Mouse (Mus musculus) lung, postnatal 4 days (tissue): ENCODE results near the gene Pde8b.

ENCODE experiments used
- DNase-seq, 2 experiments: peaks; one replicate each; pipeline ENCODE4 v3.0.0; 2021

The Pde8b gene

DNA sequence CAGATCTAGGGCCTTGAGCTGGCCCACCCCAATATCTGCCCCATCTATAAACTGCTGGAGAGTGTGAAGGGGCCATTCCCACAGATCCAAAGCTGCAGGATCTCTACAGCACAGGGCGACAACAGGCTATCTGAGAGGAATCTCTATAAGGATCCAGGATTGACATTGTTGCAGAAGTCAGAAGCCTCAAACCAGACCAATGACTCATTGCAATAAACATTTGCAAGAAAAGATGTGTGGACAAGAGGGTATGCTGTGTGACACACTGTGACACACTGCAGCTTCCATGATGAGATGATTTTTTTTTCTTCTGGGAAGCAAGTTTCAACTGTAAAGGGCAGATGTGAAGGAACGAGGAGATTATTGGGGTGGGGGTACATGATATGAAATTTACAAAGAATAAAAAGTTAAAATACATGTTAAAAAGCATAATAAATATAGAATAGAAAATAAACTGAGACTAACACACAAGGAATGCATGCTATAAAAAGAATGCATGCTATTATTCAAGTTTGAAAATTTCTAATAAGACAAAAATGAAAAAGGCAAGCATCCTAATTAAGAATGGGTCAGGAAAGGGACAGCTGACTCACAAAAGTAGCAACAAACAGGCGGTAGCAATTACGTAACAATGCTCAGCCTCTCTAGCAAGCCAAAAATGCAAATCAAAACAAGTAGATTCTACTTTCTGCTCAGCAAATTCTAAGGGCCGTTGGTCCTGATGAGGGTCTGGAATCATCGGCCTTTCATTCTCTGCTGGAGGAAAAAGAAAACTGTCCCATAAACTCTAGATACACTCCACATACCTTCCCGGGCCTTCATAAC, 114.6 kb downstream of the Pde8b start:
- DNase-seq = no peak

DNA sequence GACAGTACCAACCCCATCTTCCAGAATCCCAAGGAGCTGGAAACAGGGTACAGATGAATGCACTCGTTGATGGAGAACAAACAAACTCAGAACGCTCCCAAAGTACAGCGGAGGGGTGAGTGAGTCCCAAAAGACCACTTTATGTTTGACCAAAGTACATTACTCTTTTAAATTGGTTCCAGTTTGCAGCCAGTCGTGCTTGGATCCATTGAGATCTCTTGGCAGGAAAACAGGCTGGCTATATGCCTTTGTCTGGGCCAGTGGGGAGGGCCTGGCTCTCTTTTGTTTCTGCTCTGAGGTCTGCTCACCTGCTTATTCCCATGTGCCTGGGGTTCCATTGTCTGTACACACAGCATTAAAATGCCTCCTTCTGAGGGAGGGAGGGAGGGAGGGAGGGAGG, 118.3 kb downstream of the Pde8b start:
- DNase-seq = no peak

DNA sequence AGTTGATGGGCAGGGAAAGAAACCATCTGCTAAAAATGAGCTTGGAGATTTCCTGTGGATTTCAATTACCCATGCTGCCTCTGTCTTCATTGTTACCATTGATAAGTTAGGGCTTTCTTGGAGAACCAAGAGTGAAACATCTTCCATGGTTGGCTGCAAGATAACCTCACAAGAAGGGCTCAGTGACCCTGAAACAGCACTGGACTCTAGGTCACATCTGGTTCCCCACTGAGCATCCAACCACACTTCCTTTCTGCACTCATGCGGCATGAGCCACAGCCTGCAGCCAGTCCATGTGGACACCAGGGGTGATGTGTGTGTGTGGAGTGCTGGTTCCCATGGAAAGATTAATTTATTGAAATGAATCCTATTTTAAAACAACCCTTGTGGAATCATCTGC, 119.1 kb downstream of the Pde8b start:
- DNase-seq = no peak

DNA sequence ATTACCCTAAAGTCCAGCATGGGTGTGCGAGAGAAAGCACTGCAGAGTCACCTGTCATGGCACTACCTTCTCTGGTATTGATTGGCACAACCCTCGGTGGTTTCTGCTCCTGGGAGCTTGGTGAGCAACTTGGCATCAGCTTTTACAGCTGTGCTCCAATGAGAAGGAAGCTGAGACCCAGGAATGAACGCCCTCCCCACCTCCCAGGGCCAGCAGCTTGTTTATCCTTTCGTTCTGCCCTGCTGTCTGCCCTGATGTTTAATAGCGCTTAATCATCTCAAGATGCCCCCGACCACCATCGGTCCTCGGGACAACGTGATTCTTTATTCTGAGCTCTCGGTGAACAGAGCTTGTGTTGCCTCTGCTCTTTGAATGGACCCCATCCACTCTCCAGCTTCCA, 122.8 kb downstream of the Pde8b start:
- no peak for DNase-seq

DNA sequence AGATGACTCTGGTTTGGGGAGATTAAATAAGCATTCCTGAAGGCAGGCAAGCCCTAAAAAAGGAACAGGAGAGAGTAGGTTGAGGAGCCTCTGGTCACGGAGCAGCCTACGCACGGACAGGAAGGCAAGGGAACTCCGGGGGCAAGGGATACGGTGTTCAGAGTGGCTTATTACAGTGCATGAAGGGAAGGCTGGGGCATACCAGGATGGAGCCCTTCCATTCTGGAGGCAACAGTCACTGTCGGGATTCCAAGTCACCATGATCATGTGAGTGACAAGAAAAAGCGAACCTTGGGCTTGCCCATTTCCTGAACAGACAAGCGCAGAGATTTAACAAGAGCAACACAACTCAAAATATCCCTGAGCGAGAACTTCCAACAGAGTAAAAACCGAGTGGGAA, 123.3 kb downstream of the Pde8b start:
- no peak for DNase-seq

- no peak for DNase-seq
Observed at GRCm38 (mm10) chr13:95125546-95126215, 124.5 kb downstream of the Pde8b start.

- DNase-seq = no peak
Observed at GRCm38 (mm10) chr13:95120570-95120969, 129.6 kb downstream of the Pde8b start.

- DNase-seq = peak; percentile 31 to 44
Observed at GRCm38 (mm10) chr13:95113763-95114162, 136.4 kb downstream of the Pde8b start.

DNA sequence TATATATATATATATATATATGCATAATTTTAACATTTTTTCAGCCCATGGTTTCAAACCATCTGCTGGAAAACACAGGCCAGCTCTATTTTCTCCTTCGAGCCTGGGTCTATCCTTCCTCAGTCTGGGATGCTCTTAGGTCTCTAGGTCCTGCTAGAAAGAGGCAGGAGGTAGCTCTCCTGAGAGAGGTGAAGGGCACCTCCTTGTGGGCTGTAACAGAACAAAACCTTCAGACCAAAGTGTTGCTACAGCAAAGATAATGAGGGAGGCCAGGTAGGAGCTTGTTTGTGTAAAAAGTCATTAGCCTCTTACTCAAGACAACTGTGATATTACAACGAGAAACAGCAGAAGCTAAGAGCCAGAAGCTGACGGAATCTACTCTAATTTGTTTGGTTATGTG, 140.6 kb downstream of the Pde8b start:
- no peak for DNase-seq

DNA sequence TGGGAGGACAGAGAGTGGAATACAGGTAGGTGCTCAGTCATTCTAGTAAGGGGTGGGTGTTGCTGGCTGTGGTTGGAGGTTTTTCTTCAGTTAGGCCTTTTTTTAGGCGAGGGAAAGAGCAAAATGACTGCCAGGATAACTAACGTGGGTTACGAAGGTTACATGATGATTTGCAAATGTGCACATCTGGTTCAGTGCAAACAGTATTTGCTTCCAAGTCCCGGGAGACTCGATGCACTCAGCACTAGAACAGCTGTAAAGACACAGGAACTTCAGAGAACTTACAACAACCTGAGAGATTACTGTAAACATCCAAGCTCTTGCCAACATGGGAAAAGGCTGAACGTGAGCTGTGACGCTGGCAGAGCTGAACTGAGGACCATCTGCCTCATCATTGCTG, 142.1 kb downstream of the Pde8b start:
- DNase-seq = no peak

- no peak for DNase-seq
Observed at GRCm38 (mm10) chr13:95104865-95105264, 145.3 kb downstream of the Pde8b start.

- no peak for DNase-seq
Observed at GRCm38 (mm10) chr13:95102985-95103590, 147.0 kb downstream of the Pde8b start.

DNA sequence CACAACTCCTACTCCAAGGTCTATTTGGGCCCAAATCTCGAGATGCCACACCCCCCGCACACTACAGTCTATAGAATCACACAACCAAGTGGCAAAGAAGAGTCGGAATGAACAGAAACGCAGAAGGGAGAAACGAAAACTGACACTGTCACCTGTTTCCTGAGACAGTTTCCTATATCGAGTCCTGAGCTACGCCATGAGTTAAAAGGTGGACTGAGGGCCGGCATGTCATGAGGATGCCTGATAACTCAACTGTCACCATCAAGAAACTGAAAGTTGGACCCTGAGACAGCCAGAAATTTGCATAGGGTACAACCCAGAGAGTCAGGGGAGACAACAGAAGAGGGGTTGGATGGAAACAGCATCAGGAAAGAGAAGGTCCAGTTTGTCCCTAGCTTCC, 148.8 kb downstream of the Pde8b start:
- DNase-seq = no peak

DNA sequence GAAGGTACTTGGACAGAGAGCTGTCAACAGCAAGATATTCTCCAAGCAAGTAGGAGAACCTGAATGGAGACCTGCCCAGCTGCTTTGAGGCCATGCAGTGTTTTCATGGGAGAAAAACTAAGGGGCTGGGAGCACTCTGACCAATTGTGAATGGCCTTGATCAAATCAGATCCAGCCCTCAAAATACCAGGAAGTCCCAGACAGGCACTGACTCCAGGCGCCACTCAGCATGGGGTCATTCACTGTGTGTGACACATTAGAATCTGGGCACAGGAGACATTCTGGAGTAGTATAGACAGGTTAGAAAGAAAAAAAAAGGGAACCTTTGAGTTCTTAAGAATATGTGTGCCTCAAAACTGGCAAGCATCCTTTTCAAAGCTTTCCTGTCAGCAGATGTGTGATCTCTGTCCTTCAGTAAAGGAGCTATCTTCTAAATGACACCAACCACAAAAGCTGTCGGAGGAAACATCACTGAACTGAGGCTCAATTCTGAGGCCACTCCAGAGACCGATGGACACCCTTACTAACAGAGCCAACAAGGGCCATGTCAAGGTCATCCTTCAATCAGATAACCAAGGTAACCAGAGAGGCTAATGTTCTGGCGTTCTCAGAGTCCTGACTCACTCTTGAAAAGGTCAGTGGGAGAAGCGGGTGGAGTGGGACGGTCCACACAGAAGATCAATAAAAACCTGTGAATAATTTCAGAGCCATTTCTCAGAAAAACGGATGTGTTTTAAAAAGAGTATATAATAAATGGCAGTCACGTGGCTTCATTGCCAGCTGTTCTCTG, 151.0 kb downstream of the Pde8b start:
- no peak for DNase-seq

DNA sequence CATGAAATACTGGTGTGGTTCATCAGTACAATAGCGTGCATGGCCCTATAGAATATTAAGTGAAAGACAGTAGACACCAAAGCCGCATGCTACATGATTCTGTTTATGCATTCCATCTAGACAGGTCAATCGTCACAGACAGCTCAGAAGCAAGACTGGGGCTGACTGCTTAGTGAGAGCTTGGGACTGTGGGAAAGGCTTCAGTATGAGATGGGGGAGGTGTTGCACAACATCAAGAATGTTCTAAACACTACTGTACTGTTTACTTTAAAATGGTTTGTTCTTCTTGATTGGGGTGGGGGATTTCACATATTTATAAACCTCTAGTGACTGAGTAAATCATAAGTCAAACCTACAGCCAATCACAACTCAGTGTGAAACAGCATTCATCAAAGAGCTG, 153.5 kb downstream of the Pde8b start:
- DNase-seq = no peak

DNA sequence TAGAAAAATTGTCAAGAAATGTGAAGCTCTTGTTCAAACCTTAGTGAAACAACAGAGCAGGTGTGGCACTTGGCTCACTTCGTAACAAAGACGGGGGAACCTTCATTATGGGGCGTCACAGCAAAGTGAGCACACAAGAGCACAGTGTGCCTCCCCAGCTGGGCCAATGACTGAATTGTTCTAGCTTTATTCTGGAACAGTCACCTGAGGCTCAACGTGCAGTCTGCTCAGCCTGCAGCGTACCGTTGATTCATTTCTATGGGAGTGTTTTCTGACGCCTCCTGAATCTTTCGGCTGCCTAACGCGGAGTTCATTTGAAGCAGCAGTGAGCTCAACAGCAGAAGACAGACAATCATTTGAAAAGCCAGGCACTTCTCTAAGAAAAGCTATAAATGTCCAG, 154.3 kb downstream of the Pde8b start:
- no peak for DNase-seq

DNA sequence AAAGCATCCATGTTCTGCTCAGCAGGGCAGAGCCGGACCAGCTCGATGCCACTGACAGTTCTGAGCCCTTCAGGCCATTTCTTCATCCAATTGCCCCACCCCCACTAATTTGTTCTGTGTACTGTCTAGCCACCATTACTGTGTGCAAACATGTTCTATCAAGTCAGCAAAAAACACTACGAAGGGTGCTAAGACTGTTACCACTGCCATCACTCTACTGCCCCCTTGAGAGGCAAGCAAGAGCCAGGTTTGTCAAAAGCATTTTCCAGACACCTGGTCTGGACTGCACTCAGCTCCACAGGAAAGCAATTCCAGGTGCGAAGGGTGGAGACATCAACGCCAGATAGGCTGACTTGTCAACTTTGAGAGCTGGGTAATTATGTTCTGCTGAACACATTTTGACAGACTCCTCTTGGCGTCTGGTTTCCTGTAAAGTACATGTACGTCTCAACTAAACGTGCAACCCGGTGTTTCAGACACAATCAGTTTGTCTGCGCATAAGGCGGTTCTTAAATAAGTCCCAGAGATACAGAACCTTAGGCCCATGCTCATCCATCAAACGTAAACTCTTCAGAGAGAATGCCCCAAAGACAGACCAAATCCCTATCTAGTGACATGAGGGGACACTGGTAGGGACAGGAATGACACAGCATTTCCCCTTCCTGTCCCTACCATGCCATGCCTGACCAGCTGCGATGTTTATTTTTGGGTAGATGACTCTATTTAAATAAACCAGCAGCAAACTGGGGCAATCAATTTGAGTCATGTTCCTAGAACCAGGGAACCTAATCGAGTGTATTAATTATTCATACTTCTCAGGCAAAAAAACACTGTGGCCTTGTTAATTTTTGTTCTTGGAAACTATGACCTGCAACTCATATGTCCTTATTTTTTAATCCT, 158.3 kb downstream of the Pde8b start:
- DNase-seq = peak in 1 of 2 experiments; percentile 8

GRCm38 (mm10) chr13:95087358-95087787, 162.8 kb downstream of the Pde8b start:
- DNase-seq = peak in 1 of 2 experiments; percentile 10

DNA sequence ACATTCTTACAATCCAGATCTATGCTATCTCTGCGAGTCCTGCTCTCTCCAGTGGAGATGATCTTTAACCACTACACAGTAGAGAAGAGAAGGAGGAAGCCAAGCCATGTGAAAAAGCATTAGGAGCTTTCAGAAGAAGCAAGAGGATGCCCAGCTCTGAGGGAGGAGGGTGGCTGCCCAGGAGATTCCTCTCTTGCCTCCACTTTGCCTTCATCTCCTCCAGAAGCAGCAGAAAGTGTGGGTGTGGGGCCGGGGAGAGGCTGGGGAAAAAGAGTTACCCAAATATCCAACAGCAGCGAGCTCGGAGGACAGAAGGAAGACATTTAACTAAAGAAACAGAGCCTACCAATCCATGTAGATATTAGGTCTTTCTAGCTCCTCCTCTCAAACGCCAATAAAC, 164.1 kb downstream of the Pde8b start:
- DNase-seq = peak in 1 of 2 experiments; percentile 7

DNA sequence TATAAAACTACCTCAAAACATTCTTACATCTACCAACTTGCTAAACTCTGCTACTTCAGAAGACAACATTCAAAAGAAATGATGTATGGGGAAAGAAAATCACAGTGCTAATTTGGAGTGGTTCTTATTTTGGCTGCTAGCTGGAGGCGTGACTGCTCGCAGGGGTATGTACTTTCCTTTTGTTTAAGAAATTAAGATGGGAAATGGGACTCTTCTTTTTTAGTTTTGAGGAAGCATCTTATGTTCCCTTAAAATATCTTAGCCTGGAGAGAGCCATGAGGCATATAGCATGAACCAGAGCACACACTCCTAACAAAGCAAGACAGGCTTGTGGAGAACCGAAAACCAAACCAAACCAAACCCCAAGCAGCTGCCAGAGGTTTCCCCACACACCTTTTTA, 167.5 kb downstream of the Pde8b start:
- no peak for DNase-seq

GRCm38 (mm10) chr13:95081082-95081481, 169.1 kb downstream of the Pde8b start:
- peak in 1 of 2 experiments; percentile 12 for DNase-seq

- DNase-seq = peak in 1 of 2 experiments; percentile 3
Observed at GRCm38 (mm10) chr13:95078492-95078891, 171.6 kb downstream of the Pde8b start.
